Mouse (Mus musculus) lung, postnatal 0 days (tissue): ENCODE data around the gene Gm10647.

Experiments
- CTCF ChIP-seq: IDR thresholded peaks from 2 replicates; pipeline ENCODE4 v1.5.1; 2016; ENCODE audit warnings: antibody characterized with exemption, mild to moderate bottlenecking
- EP300 ChIP-seq: IDR thresholded peaks from 2 replicates; pipeline ENCODE4 v1.6.1; 2016; ENCODE audit warnings: antibody characterized with exemption, mild to moderate bottlenecking, control low read depth

- TF ChIP-seq CTCF: peak; percentile 84
- no peak for TF ChIP-seq EP300
Observed at GRCm38 (mm10) chr9:66825990-66826389, 29.2 kb downstream of the Gm10647 start.
